In genomic region chr1:118981943-118982804, GRCm38 (mm10) we compare ENCODE assay signal across 8 mouse cellular contexts.
DNase-seq lines count a peak whose midpoint lies in the region; ATAC-seq and TF ChIP-seq lines count a peak whose summit lies in the region.

No protein-coding gene starts in this region.

- H3K9ac ChIP-seq in heart, embryonic 13.5 days: peak overlapping the region; percentile 66
- no peak overlapping the region for H3K9ac ChIP-seq in lung, embryonic 15.5 days

- peak overlapping the region; percentile 7; the same call in 1 of the 2 replicates for H3K4me3 ChIP-seq in embryonic fibroblast, embryonic 13.5 days (ENCODE audit: insufficient read depth, low read length)
- peak overlapping the region; percentile 34 for H3K4me3 ChIP-seq in heart, embryonic 13.5 days
- H3K4me3 ChIP-seq in lung, embryonic 15.5 days: peak overlapping the region; percentile 22

- H3K27ac ChIP-seq in embryonic fibroblast, embryonic 13.5 days (ENCODE audit: insufficient read depth, low read length): peak overlapping the region; percentile 79
- H3K27ac ChIP-seq in heart, embryonic 13.5 days (replicated peaks): peak overlapping the region; percentile 90
- H3K27ac ChIP-seq in lung, embryonic 15.5 days: peak overlapping the region; percentile 93

- H3K36me3 ChIP-seq in heart, embryonic 13.5 days: no peaks in the 10 kb centered on the region
- H3K36me3 ChIP-seq in lung, embryonic 15.5 days: no peaks in the 10 kb centered on the region

- ATAC-seq in heart, embryonic 13.5 days (ENCODE audit: extremely low read depth, insufficient number of reproducible peaks, low FRiP score, low TSS enrichment): peak; percentile 55; the same call in 1 of the 2 replicates
- ATAC-seq in lung, embryonic 15.5 days (ENCODE audit: borderline replicate concordance, extremely low read depth, low FRiP score, low TSS enrichment): peak; percentile 92

- TF ChIP-seq CTCF in embryonic fibroblast, embryonic 13.5 days (IDR thresholded peaks at IDR 0.05; ENCODE audit: borderline replicate concordance, insufficient read depth, low read length): no peak

- 31% methylated on average over 16 of the region's 16 CpGs for WGBS in heart, embryonic 13.5 days
- 14% methylated on average over 16 of the region's 16 CpGs for WGBS in lung, embryonic 15.5 days

- H3K4me1 ChIP-seq in embryonic fibroblast, embryonic 13.5 days (ENCODE audit: control insufficient read depth, insufficient read depth, low read length): peaks cover 24% of the 10 kb centered on the region
- peaks cover 58% of the 10 kb centered on the region for H3K4me1 ChIP-seq in heart, embryonic 13.5 days
- H3K4me1 ChIP-seq in lung, embryonic 15.5 days: peaks cover 58% of the 10 kb centered on the region

- H3K27me3 ChIP-seq in heart, embryonic 13.5 days (replicated peaks): no peaks in the 10 kb centered on the region
- 0 out of 2 replicates have a peak, but pooled peaks cover 4% of the 10 kb centered on the region for H3K27me3 ChIP-seq in lung, embryonic 15.5 days

- peak; percentile 38; the same call in 1 of the 2 replicates for TF ChIP-seq POLR2A in embryonic fibroblast, embryonic 13.5 days (IDR thresholded peaks at IDR 0.05; ENCODE audit: low read depth, low read length)

- peak overlapping the region; percentile 60 for H3K4me2 ChIP-seq in heart, embryonic 13.5 days
- H3K4me2 ChIP-seq in lung, embryonic 15.5 days: peak overlapping the region; percentile 45

- DNase-seq in cerebellum, postnatal 36 days: peak; percentile 10 to 17
- DNase-seq in cerebellum, adult 9-11 months: no peak
- peak; percentile 24 to 51 for DNase-seq in kidney, postnatal 25 days
- peak; percentile 47 for DNase-seq in ovary, postnatal 36 days (ENCODE audit: low spot score)
- no peak for DNase-seq in MN1 (ENCODE audit: low spot score)

- no peaks in the 10 kb centered on the region for H3K9me3 ChIP-seq in heart, embryonic 13.5 days
- no peaks in the 10 kb centered on the region for H3K9me3 ChIP-seq in lung, embryonic 15.5 days

Comparison
In these comparisons a context has a peak if more than half of its experiments do, and no peak if none do; other contexts are left out.
1. DNase-seq: peak in cerebellum, postnatal 36 days (2 of 2), kidney, postnatal 25 days (2 of 2) and ovary, postnatal 36 days (single experiment); none in cerebellum, adult 9-11 months (single experiment) and MN1 (single experiment).
2. Peak in every context shown above with its lines, with median percentiles within 50 percentile points of each other: H3K27ac ChIP-seq and H3K4me3 ChIP-seq.